Mouse (Mus musculus) bone marrow macrophage, adult 2 months (primary cell): ENCODE measurements around the gene Ralgps1.

ENCODE experiments used
- CTCF ChIP-seq: IDR thresholded peaks from 2 replicates; pipeline ENCODE4 v1.5.1; 2012; ENCODE audit warnings: low read depth, mild to moderate bottlenecking, low read length, moderate library complexity
- POLR2A ChIP-seq: IDR thresholded peaks from 2 replicates; pipeline ENCODE4 v1.6.1; 2012; ENCODE audit warnings: mild to moderate bottlenecking, low read depth, low read length, borderline replicate concordance

DNA sequence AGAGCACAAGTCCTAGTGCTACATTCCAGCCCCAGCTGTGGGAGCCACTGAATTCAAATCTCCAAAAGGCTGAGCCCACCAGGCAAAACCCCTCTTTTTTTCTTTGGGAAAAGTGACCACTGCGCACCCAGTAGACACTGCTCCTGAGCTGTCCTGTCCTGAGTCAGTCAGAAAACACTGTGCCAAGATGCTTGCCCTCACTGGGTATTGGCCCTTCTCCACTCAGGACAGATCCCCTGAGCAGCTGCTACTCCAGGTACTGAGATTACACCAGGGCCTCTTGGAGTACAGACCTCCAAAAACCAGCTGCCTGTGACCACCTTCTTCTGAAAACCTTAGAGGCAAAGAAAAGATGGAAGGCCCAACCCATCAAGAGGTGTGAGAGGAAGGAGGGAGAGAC lies 51.4 kb downstream of the Ralgps1 start:
- no peak for TF ChIP-seq CTCF
- no peak for TF ChIP-seq POLR2A
